Mouse (Mus musculus): ENCODE data around the gene Gm17783. TPM values are rescaled to one million over a fixed set of nuclear protein-coding genes. Genes with fewer than 3 reads are reported as not detected.
"Not testable (repeated sequence)": the region's sequence is repeated elsewhere in the genome, so short reads cannot be mapped to it uniquely, and the experiment has no call there.

Gm17783 gene
- total RNA-seq (2021) = not detected
- long read RNA-seq, experiment 1 = 0 reads
- long read RNA-seq, experiment 2 = 0 reads

GRCm38 (mm10) chr16:45531950-45532349, at the start of gene Gm17783:
Gene Gm17783, minus strand, starts transcription at chr16:45532050.
- DNase-seq (ENCODE audit: low spot score) = no peak

DNA sequence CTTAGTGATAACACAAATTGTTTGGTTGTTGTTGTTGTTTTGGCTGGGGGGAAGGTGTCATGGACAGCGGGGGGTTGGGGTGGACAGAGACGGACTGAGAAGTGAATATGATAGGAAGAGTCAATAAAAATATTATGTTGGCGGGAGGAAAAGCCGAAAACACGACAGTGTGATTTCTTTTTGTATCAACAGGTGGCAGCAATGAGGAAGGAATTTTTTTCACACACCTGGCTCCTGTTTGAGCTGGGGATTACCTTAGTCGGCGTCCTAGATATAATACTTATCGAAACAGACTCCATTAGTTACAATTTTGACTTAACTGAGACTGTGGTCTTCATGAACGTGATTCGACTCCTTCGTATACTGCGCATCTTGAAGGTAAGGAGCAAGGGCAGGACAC, 48.0 kb upstream of the Gm17783 start:
- no peak for DNase-seq (ENCODE audit: low spot score)

DNA sequence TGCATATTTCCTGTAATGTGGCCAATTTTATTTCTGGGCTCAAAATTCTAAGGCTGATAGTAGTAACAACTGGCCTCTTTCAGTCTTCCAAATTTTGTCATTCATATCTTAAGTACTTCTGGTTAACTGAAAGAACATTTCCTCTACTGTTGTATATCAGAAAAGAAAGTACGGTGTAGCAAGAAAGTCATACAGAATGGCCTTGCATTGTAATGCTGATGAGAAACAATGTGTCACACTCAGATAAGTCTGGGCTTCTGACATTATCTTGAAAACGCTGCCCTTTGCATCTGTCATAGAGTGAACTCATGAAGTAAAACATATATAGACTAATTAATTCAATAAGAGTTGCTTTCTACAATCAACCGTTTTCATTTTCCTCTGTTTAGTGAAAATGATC, 40.5 kb upstream of the Gm17783 start:
- no peak for DNase-seq (ENCODE audit: low spot score)

- DNase-seq (ENCODE audit: low spot score) = no peak
Observed at GRCm38 (mm10) chr16:45561747-45562146, 29.9 kb upstream of the Gm17783 start.

- no peak for DNase-seq (ENCODE audit: low spot score)
Observed at GRCm38 (mm10) chr16:45551579-45551978, 19.7 kb upstream of the Gm17783 start.

DNA sequence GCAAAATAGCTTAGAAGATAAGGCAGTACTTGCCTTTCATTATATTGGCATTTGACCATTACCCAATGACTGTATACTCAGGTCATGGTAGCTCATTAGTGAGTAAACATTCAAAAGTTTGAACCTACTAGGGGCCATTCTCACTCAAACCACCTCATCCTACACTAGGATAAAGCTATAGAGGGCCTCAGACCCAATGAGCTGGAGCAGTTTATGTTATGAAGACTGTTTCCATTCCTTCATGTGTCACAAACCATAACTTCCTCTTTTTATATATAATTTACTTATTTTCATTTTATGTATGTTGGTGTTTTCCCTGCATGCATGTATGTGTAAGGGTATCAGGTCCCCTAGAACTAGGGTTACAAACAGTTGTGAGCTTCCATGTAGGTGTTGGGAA, 16.1 kb upstream of the Gm17783 start:
- no peak for DNase-seq (ENCODE audit: low spot score)

- no peak for DNase-seq (ENCODE audit: low spot score)
Observed at GRCm38 (mm10) chr16:45544341-45544740, 12.5 kb upstream of the Gm17783 start.

GRCm38 (mm10) chr16:45542108-45542507, 10.3 kb upstream of the Gm17783 start:
- DNase-seq (ENCODE audit: low spot score) = no peak

GRCm38 (mm10) chr16:45538342-45538741, 6.5 kb upstream of the Gm17783 start:
- not testable (repeated sequence) for DNase-seq (ENCODE audit: low spot score)

DNA sequence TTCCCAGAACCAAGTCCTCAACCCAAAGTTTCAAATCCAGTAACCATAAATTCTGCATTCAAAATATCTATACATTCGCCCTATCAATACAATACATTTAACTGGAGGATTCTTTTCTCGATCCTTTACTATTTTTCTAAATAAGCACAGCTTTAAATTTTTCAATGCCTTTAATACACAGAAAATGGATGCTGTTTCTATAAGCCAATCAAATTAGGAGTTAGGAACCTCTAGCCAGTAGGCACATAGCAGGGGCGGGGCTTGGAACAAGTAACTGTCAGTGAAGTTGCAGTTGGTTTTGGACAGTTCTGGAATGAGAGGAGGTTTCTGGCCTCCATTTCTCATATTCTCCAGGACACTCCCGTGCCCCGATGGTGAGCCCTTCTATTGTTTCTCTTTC, 3.2 kb upstream of the Gm17783 start, which contains the start of gene Slc9c1:
Gene Slc9c1, plus strand, starts transcription at position 301 of the 400 bp plus-strand sequence.
- no peak for DNase-seq (ENCODE audit: low spot score)

GRCm38 (mm10) chr16:45525551-45525950, 6.3 kb downstream of the Gm17783 start:
- DNase-seq (ENCODE audit: low spot score) = no peak

DNA sequence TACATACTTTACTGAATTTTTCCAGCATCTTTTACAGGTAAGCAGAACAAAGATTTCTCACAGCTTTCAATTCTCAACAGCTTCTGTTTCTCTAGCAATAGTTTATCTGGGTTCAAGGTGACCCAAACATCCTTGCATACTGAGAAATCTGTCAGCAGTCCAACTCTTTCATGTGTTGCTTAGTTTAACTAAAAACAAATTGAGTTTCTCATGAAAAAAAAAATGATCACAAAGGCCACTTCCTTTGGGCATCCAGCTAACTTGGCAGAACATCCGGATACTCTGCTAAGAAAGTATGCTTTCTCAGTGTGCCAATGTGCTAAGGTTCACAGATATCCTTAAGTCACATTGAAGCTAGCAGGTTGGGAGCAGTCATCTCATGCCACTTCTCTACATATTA, 36.5 kb downstream of the Gm17783 start:
- no peak for DNase-seq (ENCODE audit: low spot score)

DNA sequence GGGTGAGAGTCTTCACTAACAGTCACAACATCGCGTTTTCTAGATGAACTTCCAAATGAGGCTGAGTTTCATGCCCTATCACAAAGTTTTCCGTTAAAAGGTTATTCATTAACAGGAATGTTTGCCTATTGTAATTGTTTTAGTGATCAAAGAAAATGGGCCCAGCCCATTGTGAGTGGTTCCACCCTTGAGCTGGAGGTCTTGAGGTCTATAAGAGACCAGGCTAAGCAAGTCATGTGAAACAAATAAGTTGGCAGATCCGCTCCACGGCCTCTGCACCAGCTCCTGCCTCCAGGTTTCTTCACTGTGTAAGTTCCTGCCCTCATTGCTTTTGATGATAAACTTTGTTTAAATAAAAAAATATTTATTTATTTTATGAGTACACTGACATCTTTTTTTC, 38.9 kb downstream of the Gm17783 start, which contains the start of gene Gm609:
Gene Gm609, minus strand, starts transcription at position 43 of the 400 bp plus-strand sequence.
- DNase-seq (ENCODE audit: low spot score) = no peak

DNA sequence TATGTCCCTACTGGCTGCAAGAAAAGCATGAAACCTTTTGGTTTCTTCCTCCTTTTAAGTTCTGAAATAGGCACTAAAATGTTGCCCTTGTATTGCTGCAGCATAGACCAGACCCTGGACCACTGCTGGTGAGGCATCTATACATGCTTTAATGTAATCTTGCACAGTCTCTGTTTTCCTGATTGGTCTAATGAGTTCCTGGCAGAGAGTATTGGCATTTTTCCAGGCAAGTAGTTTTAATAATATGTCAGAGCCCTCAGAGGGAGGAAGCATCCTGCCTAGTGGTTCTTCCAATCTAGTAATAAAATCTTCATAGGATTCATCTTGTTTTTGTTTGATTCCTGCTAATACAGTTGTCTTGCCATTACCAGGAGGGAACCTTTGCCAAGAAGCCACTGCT, 54.9 kb downstream of the Gm17783 start:
- DNase-seq (ENCODE audit: low spot score) = no peak

DNA sequence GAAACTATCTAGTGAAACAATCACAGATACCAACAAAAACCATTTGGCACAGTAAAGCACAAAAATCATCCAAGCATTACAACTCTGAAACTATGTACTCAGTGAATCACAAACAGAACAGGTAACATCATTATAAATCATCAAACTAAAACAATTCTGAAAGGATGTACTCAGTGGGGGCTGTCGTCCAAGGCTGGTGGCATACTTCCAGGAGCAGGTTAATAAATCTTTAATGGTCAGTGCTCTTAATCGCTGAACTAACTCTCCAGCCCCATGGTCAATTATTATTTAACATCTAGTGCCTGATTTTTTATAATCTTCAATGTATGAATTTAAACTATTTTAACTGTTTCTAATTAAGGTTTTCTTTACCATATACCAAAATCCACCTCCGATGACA, 60.0 kb downstream of the Gm17783 start:
- not testable (repeated sequence) for DNase-seq (ENCODE audit: low spot score)

Other genes with a start within 250 kb of the Gm17783 start
- gene Cd200, start 123.0 kb downstream of the Gm17783 start, total RNA-seq (2021) = 10 to 100 TPM; 11.3 to 18.1 TPM
- under 1 TPM in 1 of 2 experiments, not detected in 1; 0.09 TPM for gene Gm609, start 39.1 kb downstream of the Gm17783 start, total RNA-seq (2021)
- not detected for gene Slc9c1, start 3.3 kb upstream of the Gm17783 start, total RNA-seq (2021)
- under 1 TPM in 1 of 2 experiments, not detected in 1; 0.17 TPM for gene Gcsam, start 78.3 kb upstream of the Gm17783 start, total RNA-seq (2021)
- not detected for gene BC016579, start 122.0 kb upstream of the Gm17783 start, total RNA-seq (2021)
- not detected for gene Tmprss7, start 161.6 kb upstream of the Gm17783 start, total RNA-seq (2021)
- under 1 TPM; 0.18 to 0.47 TPM for gene Tagln3, start 192.6 kb upstream of the Gm17783 start, total RNA-seq (2021)
- gene Abhd10, start 210.9 kb upstream of the Gm17783 start, total RNA-seq (2021) = 10 to 100 TPM; 11.3 to 13.8 TPM